Mouse (Mus musculus) ES-E14 (cell line): ENCODE data around the gene Kansl3. TPM values are rescaled to one million over a fixed set of nuclear protein-coding genes. Genes with fewer than 3 reads are reported as not detected.

ENCODE experiments used
- DNase-seq: peaks from one replicate; pipeline ENCODE4 v3.0.0-alpha.2; 2013; ENCODE audit warnings: low read depth, low spot score
- H3K27ac ChIP-seq: 2 replicates; pipeline ENCODE4 v1.5.1; 2012; ENCODE audit warnings: low read depth, mild to moderate bottlenecking, low read length, moderate library complexity, mixed read lengths; ENCODE audit not compliant: poor library complexity, insufficient read depth, severe bottlenecking
- H3K36me3 ChIP-seq: 2 replicates; pipeline ENCODE4 v1.6.1; 2012; ENCODE audit warnings: mild to moderate bottlenecking, low read length, moderate library complexity, mixed read lengths; ENCODE audit not compliant: control insufficient read depth, poor library complexity, insufficient read depth, severe bottlenecking
- H3K4me1 ChIP-seq, 2 experiments: fragments of 150-350 bp in 1 of 2; sonication (generic) in 1 of 2; 2 replicates each; pipeline ENCODE4 v1.6.1; 2012; ENCODE audit warnings: low read length in 2 of 2, mild to moderate bottlenecking in 1 of 2, mixed read lengths in 1 of 2; ENCODE audit not compliant: control insufficient read depth in 2 of 2, insufficient read depth in 2 of 2, poor library complexity in 1 of 2
- H3K4me3 ChIP-seq, 2 experiments: fragments of 150-350 bp in 1 of 2; sonication (generic) in 1 of 2; 2 replicates each; pipeline ENCODE4 v1.5.1; 2012; ENCODE audit warnings: low read length in 2 of 2, low read depth in 1 of 2, mild to moderate bottlenecking in 1 of 2, mixed read lengths in 1 of 2; ENCODE audit not compliant: insufficient read depth in 1 of 2, poor library complexity in 1 of 2, severe bottlenecking in 1 of 2
- H3K9ac ChIP-seq: 2 replicates; pipeline ENCODE4 v1.6.1; 2012; ENCODE audit warnings: low read depth, mild to moderate bottlenecking, low read length, mixed read lengths; ENCODE audit not compliant: poor library complexity, insufficient read depth, severe bottlenecking
- H3K9me3 ChIP-seq: fragments of 150-350 bp; sonication (generic); 2 replicates; pipeline ENCODE4 v1.6.1; 2012; ENCODE audit warnings: low read depth, mild to moderate bottlenecking, low read length; ENCODE audit not compliant: control insufficient read depth, insufficient read depth
- CHD2 ChIP-seq: IDR thresholded peaks from 2 replicates; pipeline ENCODE4 v1.6.1; 2014; ENCODE audit warnings: mild to moderate bottlenecking, low read depth, low read length, inconsistent platforms
- HCFC1 ChIP-seq: IDR thresholded peaks from 2 replicates; pipeline ENCODE4 v1.6.1; 2012; ENCODE audit warnings: low read length, inconsistent platforms, borderline replicate concordance; ENCODE audit not compliant: insufficient read depth
- MAFK ChIP-seq: IDR thresholded peaks from 2 replicates; pipeline ENCODE4 v1.6.1; 2014; ENCODE audit warnings: mild to moderate bottlenecking, low read depth, low read length, inconsistent platforms; ENCODE audit not compliant: insufficient read depth
- ZC3H11A ChIP-seq: IDR thresholded peaks from 2 replicates; pipeline ENCODE4 v1.6.1; 2012; ENCODE audit warnings: low read depth, mild to moderate bottlenecking, inconsistent platforms, low read length, borderline replicate concordance
- ZNF384 ChIP-seq: IDR thresholded peaks from 2 replicates; pipeline ENCODE4 v1.6.1; 2012; ENCODE audit warnings: low read depth, low read length, inconsistent platforms
- in situ Hi-C, 2 experiments: fragments of 600-800 bp; cut with MboI; formaldehyde crosslinking; loops; one replicate each; pipeline ENCODE4 v1.15.1; 2025; ENCODE audit warnings: low sequenced_read_pairs in 2 of 2, inconsistent platforms in 1 of 2; ENCODE audit not compliant: unreplicated experiment in 2 of 2
- total RNA-seq: library from RNA; depleted of rRNA; stranded (reverse); fragments of 300-350 nt; gene quantifications from 2 replicates; pipeline ENCODE4 v1.2.3, GENCODE M21; 2012

Kansl3 gene
- total RNA-seq, 1 experiment, result 27.0 TPM

GRCm38 (mm10) chr1:36308451-36308901 lies 60.5 kb downstream of the Kansl3 start:
- in situ Hi-C loops, result no loop called here
- Histone ChIP-seq H3K4me1 (peaks cover 0 to 4% of the 10 kb centered on the region in 2 experiments; a peak in 1 of 4 replicates), H3K4me3 (peak overlapping the region; percentile 81 to 93), H3K9ac (no peak overlapping the region), H3K27ac (no peak overlapping the region), H3K36me3 (no peaks in the 10 kb centered on the region), H3K9me3 (no peaks in the 10 kb centered on the region)
- TF ChIP-seq ZNF384, result no peak
- no peak for TF ChIP-seq MAFK
- TF ChIP-seq HCFC1, result no peak
- TF ChIP-seq CHD2, result no peak
- no peak for TF ChIP-seq ZC3H11A
- DNase-seq, result no peak

GRCm38 (mm10) chr1:36307495-36308280 lies 61.3 kb downstream of the Kansl3 start, which contains the start of gene Arid5a:
Arid5a (plus strand) TSS chr1:36307733.
- TF ChIP-seq MAFK (no peak), HCFC1 (peak; percentile 94)
- DNase-seq, result peak; percentile 95
- Histone ChIP-seq H3K9me3 (no peaks in the 10 kb centered on the region), H3K27ac (no peak within 1 kb of the TSS), H3K4me3 (peak within 1 kb of the TSS; percentile 81 to 93), H3K4me1 (peaks cover 0 to 8% of the 10 kb centered on the region in 2 experiments; a peak in 1 of 4 replicates), H3K9ac (peak within 1 kb of the TSS; percentile 71), H3K36me3 (no peaks in the 10 kb centered on the region)
- in situ Hi-C loops, result no loop called here

GRCm38 (mm10) chr1:36307121-36307494 lies 61.9 kb downstream of the Kansl3 start:
- TF ChIP-seq HCFC1 (no peak), ZC3H11A (no peak), ZNF384 (no peak), CHD2 (no peak), MAFK (no peak)
- Histone ChIP-seq H3K4me1 (peaks cover 0 to 8% of the 10 kb centered on the region in 2 experiments; a peak in 1 of 4 replicates), H3K4me3 (peak overlapping the region in 1 of 2 experiments; percentile 35; a peak in 2 of 4 replicates), H3K27ac (no peak overlapping the region), H3K36me3 (no peaks in the 10 kb centered on the region), H3K9ac (no peak overlapping the region), H3K9me3 (no peaks in the 10 kb centered on the region)
- in situ Hi-C loops, result no loop called here
- DNase-seq, result no peak

GRCm38 (mm10) chr1:36306120-36306519 lies 62.9 kb downstream of the Kansl3 start:
- TF ChIP-seq ZC3H11A (no peak), CHD2 (no peak), HCFC1 (no peak), MAFK (no peak), ZNF384 (no peak)
- no peak overlapping the region for H3K4me3 ChIP-seq
- DNase-seq, result no peak
- H3K36me3 ChIP-seq, result no peaks in the 10 kb centered on the region
- no peak overlapping the region for H3K9ac ChIP-seq
- H3K4me1 ChIP-seq, result peaks cover 0 to 8% of the 10 kb centered on the region in 2 experiments; a peak in 1 of 4 replicates
- H3K9me3 ChIP-seq, result no peaks in the 10 kb centered on the region
- no peak overlapping the region for H3K27ac ChIP-seq
- in situ Hi-C loops, result no loop called here
